Mouse (Mus musculus): ENCODE data around the gene Atp6v1g1. TPM values are rescaled to one million over a fixed set of nuclear protein-coding genes. Genes with fewer than 3 reads are reported as not detected.
A peak's percentile ranks its signal among the peaks of the same experiment; 100 is the strongest.

Gene Atp6v1g1
- total and polyA plus RNA-seq, 3 experiments = 78.7 to 143 (median 95.1) TPM

DNA sequence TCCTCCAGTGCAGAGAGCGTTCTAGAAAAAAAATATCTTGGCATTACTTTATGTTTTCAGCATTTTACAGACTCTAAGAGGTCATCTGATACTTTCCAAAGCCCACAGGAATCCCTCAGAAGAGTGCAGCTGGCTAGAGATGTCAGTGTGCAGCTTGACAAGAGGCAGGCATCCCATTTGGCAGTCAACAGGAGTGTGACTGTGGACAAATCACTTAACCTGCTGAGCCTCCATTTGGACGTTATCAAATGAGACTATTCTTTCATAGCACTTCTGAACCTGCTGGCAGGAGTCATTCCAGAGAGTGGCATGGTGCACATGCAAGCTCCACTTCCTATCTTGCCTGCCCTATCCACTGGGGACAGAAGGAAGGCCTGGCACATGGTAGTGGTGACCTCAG, 2.4 kb upstream of the Atp6v1g1 start:
- peaks cover 5 to 27% of the 10 kb centered on the region in 2 experiments for H3K4me1 ChIP-seq (ENCODE audit: control insufficient read depth in 1 of 2, insufficient read depth in 2 of 2)
- no peaks in the 10 kb centered on the region for H3K27me3 ChIP-seq (replicated peaks)
- dilution Hi-C loops (cut with MboI; ENCODE audit: extremely low pct_ligation_motif_present, extremely low pct_unique_long_range_greater_than_20kb, low sequenced_read_pairs) = no loop called here
- no peak overlapping the region for H3K9ac ChIP-seq (ENCODE audit: insufficient read depth, low read depth)
- no peak for DNase-seq (ENCODE audit: extremely low read depth)
- H3K9me3 ChIP-seq (replicated peaks; ENCODE audit: low read length) = no peaks in the 10 kb centered on the region
- H3K79me2 ChIP-seq (replicated peaks; ENCODE audit: control insufficient read depth, extremely low read depth, insufficient read depth, poor library complexity, severe bottlenecking) = peaks cover 24% of the 10 kb centered on the region
- in situ Hi-C loops (cut with MboI; ENCODE audit: low pct_ligation_motif_present, low pct_unique_long_range_greater_than_20kb, low sequenced_read_pairs) = no loop called here
- TF ChIP-seq RCOR1 (conservative IDR thresholded peaks at IDR 0.05; ENCODE audit: low read depth, low read length) (no peak), PAX5 (IDR thresholded peaks at IDR 0.05; ENCODE audit: low read length) (no peak)
- peaks cover 0 to 10% of the 10 kb centered on the region in 2 experiments for H3K36me3 ChIP-seq (replicated peaks in 1 of 2; ENCODE audit: control insufficient read depth in 1 of 2, insufficient read depth in 1 of 2, low read length in 1 of 2)
- H3K4me2 ChIP-seq (ENCODE audit: insufficient read depth, low read depth, poor library complexity, severe bottlenecking) = no peak overlapping the region
- no peak overlapping the region for H3K27ac ChIP-seq (ENCODE audit: insufficient read depth, low read depth)
- no peak overlapping the region for H3K4me3 ChIP-seq (replicated peaks in 1 of 3; ENCODE audit: low read depth in 2 of 3, low read length in 2 of 3, poor library complexity in 1 of 3)

GRCm38 (mm10) chr4:63543746-63544493, 652 bp upstream of the Atp6v1g1 start:
- Histone ChIP-seq H3K79me2 (replicated peaks; ENCODE audit: control insufficient read depth, extremely low read depth, insufficient read depth, poor library complexity, severe bottlenecking) (peaks cover 28% of the 10 kb centered on the region), H3K4me3 (replicated peaks in 1 of 3; ENCODE audit: low read depth in 2 of 3, low read length in 2 of 3, poor library complexity in 1 of 3) (peak overlapping the region; percentile 39 to 48 (median 42)), H3K9me3 (replicated peaks; ENCODE audit: low read length) (no peaks in the 10 kb centered on the region), H3K4me1 (ENCODE audit: control insufficient read depth in 1 of 2, insufficient read depth in 2 of 2) (peaks cover 13 to 40% of the 10 kb centered on the region in 2 experiments), H3K4me2 (ENCODE audit: insufficient read depth, low read depth, poor library complexity, severe bottlenecking) (peak overlapping the region; percentile 48; the same call in 1 of the 2 replicates), H3K27me3 (replicated peaks) (no peaks in the 10 kb centered on the region), H3K9ac (ENCODE audit: insufficient read depth, low read depth) (peak overlapping the region; percentile 34; the same call in 1 of the 2 replicates), H3K36me3 (replicated peaks in 1 of 2; ENCODE audit: control insufficient read depth in 1 of 2, insufficient read depth in 1 of 2, low read length in 1 of 2) (peaks cover 10 to 26% of the 10 kb centered on the region in 2 experiments), H3K27ac (ENCODE audit: insufficient read depth, low read depth) (no peak overlapping the region)
- dilution Hi-C loops (cut with MboI; ENCODE audit: extremely low pct_ligation_motif_present, extremely low pct_unique_long_range_greater_than_20kb, low sequenced_read_pairs) = no loop called here
- TF ChIP-seq MAFK (IDR thresholded peaks at IDR 0.05; ENCODE audit: insufficient replicate concordance, low read length) (no peak), SIN3A (IDR thresholded peaks at IDR 0.05; ENCODE audit: low read length) (peak; percentile 33; the same call in 1 of the 2 replicates)
- in situ Hi-C loops (cut with MboI; ENCODE audit: low pct_ligation_motif_present, low pct_unique_long_range_greater_than_20kb, low sequenced_read_pairs) = no loop called here
- DNase-seq (ENCODE audit: extremely low read depth) = no peak

DNA sequence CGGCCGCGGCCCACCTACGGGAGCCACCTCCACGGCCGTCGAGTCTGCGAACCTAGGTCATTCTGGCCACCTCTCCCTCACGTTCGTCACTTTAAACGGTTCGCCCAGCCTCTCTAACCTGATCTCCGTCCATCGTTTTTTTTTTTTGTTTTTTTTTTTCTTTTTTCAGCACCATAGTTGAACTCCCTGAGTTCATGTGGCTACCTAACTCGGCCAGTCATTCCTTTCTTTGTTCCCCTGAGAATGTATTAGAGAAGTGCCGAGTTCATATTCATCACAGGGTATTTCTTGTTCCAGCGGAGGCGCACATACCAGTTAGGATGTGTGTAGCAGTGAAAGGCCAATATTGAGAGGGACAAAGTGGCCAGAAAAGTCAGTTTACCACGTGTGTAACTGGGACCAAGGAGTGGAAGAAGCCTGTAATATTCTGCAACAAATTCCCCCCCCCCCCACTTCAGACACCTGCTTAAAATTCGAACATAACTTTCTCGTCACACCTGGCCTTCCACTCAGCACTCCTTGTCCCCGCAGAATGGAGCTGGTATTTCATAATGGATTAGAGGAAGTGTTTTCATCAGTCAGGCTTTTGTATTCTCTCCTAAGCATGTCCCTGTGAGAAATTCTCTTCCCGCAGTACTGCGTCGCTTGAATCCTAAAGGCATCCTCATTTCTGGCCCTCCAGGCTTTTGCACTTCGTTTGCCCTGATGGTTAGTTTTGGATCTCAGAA, 823 bp downstream of the Atp6v1g1 start:
- DNase-seq (ENCODE audit: extremely low read depth) = no peak
- Histone ChIP-seq H3K79me2 (replicated peaks; ENCODE audit: control insufficient read depth, extremely low read depth, insufficient read depth, poor library complexity, severe bottlenecking) (peaks cover 28% of the 10 kb centered on the region), H3K4me3 (replicated peaks in 1 of 3; ENCODE audit: low read depth in 2 of 3, low read length in 2 of 3, poor library complexity in 1 of 3) (peak overlapping the region; percentile 78 to 99 (median 94)), H3K4me1 (ENCODE audit: control insufficient read depth in 1 of 2, insufficient read depth in 2 of 2) (peaks cover 13 to 40% of the 10 kb centered on the region in 2 experiments), H3K36me3 (replicated peaks in 1 of 2; ENCODE audit: control insufficient read depth in 1 of 2, insufficient read depth in 1 of 2, low read length in 1 of 2) (peaks cover 19 to 36% of the 10 kb centered on the region in 2 experiments), H3K27me3 (replicated peaks) (no peaks in the 10 kb centered on the region), H3K9me3 (replicated peaks; ENCODE audit: low read length) (no peaks in the 10 kb centered on the region), H3K4me2 (ENCODE audit: insufficient read depth, low read depth, poor library complexity, severe bottlenecking) (peak overlapping the region; percentile 92), H3K9ac (ENCODE audit: insufficient read depth, low read depth) (peak overlapping the region; percentile 84), H3K27ac (ENCODE audit: insufficient read depth, low read depth) (peak overlapping the region; percentile 66; the same call in 1 of the 2 replicates)
- in situ Hi-C loops (cut with MboI; ENCODE audit: low pct_ligation_motif_present, low pct_unique_long_range_greater_than_20kb, low sequenced_read_pairs) = no loop called here
- dilution Hi-C loops (cut with MboI; ENCODE audit: extremely low pct_ligation_motif_present, extremely low pct_unique_long_range_greater_than_20kb, low sequenced_read_pairs) = no loop called here
- no peak for TF ChIP-seq ZC3H11A (IDR thresholded peaks at IDR 0.05; ENCODE audit: low read depth, low read length)
- TF ChIP-seq ZNF384 (IDR thresholded peaks at IDR 0.05; ENCODE audit: low read depth, low read length) = peak; percentile 66

Measured in CH12.LX (cell line).